Mouse (Mus musculus): ENCODE data around the gene Flnb.
A peak's percentile ranks its signal among the peaks of the same experiment; 100 is the strongest.

Flnb gene

GRCm38 (mm10) chr14:7863199-7863598 lies 45.4 kb downstream of the Flnb start:
- no peak for DNase-seq (ENCODE audit: low read depth)

- no peak for DNase-seq (ENCODE audit: low read depth)
Observed at GRCm38 (mm10) chr14:7863871-7864505, 46.2 kb downstream of the Flnb start.

GRCm38 (mm10) chr14:7864506-7864899 lies 46.7 kb downstream of the Flnb start:
- DNase-seq (ENCODE audit: low read depth), result no peak

GRCm38 (mm10) chr14:7867224-7867623 lies 49.5 kb downstream of the Flnb start:
- no peak for DNase-seq (ENCODE audit: low read depth)

GRCm38 (mm10) chr14:7867841-7868240 lies 50.1 kb downstream of the Flnb start:
- DNase-seq (ENCODE audit: low read depth), result no peak

- DNase-seq (ENCODE audit: low read depth), result no peak
Observed at GRCm38 (mm10) chr14:7869796-7870195, 52.0 kb downstream of the Flnb start.

GRCm38 (mm10) chr14:7873552-7873951 lies 55.8 kb downstream of the Flnb start:
- no peak for DNase-seq (ENCODE audit: low read depth)

- no peak for DNase-seq (ENCODE audit: low read depth)
Observed at GRCm38 (mm10) chr14:7874495-7874894, 56.7 kb downstream of the Flnb start.

GRCm38 (mm10) chr14:7877957-7878356 lies 60.2 kb downstream of the Flnb start:
- DNase-seq (ENCODE audit: low read depth), result no peak

- no peak for DNase-seq (ENCODE audit: low read depth)
Observed at GRCm38 (mm10) chr14:7880389-7880788, 62.6 kb downstream of the Flnb start.

GRCm38 (mm10) chr14:7881533-7881932 lies 63.8 kb downstream of the Flnb start:
- DNase-seq (ENCODE audit: low read depth), result no peak

GRCm38 (mm10) chr14:7882050-7882449 lies 64.3 kb downstream of the Flnb start:
- no peak for DNase-seq (ENCODE audit: low read depth)

- DNase-seq (ENCODE audit: low read depth), result no peak
Observed at GRCm38 (mm10) chr14:7884158-7884557, 66.4 kb downstream of the Flnb start.

- DNase-seq (ENCODE audit: low read depth), result no peak
Observed at GRCm38 (mm10) chr14:7884841-7885240, 67.1 kb downstream of the Flnb start.

GRCm38 (mm10) chr14:7885540-7885939 lies 67.8 kb downstream of the Flnb start:
- no peak for DNase-seq (ENCODE audit: low read depth)

- no peak for DNase-seq (ENCODE audit: low read depth)
Observed at GRCm38 (mm10) chr14:7886008-7886407, 68.3 kb downstream of the Flnb start.

- no peak for DNase-seq (ENCODE audit: low read depth)
Observed at GRCm38 (mm10) chr14:7887171-7887570, 69.4 kb downstream of the Flnb start.

- no peak for DNase-seq (ENCODE audit: low read depth)
Observed at GRCm38 (mm10) chr14:7888294-7888693, 70.5 kb downstream of the Flnb start.

GRCm38 (mm10) chr14:7888811-7889651 lies 71.3 kb downstream of the Flnb start:
- peak; percentile 24 for DNase-seq (ENCODE audit: low read depth)

GRCm38 (mm10) chr14:7889834-7890233 lies 72.1 kb downstream of the Flnb start:
- peak; percentile 39 for DNase-seq (ENCODE audit: low read depth)

GRCm38 (mm10) chr14:7891401-7891800 lies 73.6 kb downstream of the Flnb start:
- no peak for DNase-seq (ENCODE audit: low read depth)

- no peak for DNase-seq (ENCODE audit: low read depth)
Observed at GRCm38 (mm10) chr14:7896126-7896525, 78.4 kb downstream of the Flnb start.

- DNase-seq (ENCODE audit: low read depth), result no peak
Observed at GRCm38 (mm10) chr14:7896699-7897098, 78.9 kb downstream of the Flnb start.

- DNase-seq (ENCODE audit: low read depth), result no peak
Observed at GRCm38 (mm10) chr14:7899986-7900385, 82.2 kb downstream of the Flnb start.
